ENCODE assay signal across 8 mouse cellular contexts in the genomic region with DNA sequence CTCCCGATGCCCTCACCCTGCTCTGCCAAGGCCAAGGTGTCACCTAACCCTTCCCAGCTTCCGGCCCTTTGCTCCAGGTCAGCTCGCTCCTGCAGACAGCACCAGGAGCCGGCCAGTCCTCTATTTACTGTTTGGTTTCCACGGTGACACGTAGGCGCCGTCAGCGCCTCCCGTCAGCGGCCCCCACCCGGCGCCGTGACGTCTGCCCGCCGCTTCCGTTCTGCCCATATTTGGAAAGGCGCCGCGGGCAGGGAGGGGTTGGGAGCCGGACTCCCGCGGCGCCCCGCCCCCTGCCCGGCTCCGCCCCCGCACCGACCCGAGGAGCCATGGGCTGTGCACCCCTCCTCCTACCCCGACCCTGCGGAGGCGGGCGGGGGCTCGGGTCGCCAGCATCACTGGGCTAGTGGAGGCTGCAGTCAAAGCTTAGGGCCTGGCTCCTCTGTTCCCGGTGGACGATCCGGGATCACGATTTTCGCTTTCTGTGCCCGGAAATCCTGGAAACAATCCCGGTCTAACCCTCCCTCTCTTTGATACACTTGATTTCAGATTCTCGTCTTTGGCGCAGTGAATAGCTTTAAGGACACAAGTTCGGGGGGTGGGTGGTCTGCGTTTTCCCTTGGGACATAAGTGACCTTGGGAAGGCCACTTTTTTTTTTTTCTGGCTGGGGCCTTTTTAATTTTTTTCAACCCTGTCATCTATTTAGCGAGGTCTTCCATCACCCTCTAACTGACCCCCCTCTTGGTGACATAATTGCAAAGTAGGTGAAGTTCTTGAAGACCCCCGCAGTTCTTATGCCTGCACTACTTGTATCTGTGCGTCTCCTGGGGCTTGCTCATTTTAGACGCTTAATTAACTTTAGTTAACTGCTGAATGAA. TPM values are rescaled to one million over a fixed set of nuclear protein-coding genes. Genes with fewer than 3 reads are reported as not detected.
DNase-seq lines count a peak whose midpoint lies in the region; ATAC-seq and TF ChIP-seq lines count a peak whose summit lies in the region.

No protein-coding gene starts in this region.

- TF ChIP-seq CTCF in bone marrow macrophage, adult 2 months (IDR thresholded peaks at IDR 0.05; ENCODE audit: low read depth, low read length), result no peak
- TF ChIP-seq CTCF in midbrain, postnatal 0 days (IDR thresholded peaks at IDR 0.05), result no peak

- H3K27me3 ChIP-seq in embryonic facial prominence, embryonic 15.5 days, result no peaks in the 10 kb centered on the region
- 0 out of 2 replicates have a peak, but pooled peaks cover 7% of the 10 kb centered on the region for H3K27me3 ChIP-seq in heart, embryonic 10.5 days (ENCODE audit: insufficient read depth, poor library complexity, severe bottlenecking)
- 0 out of 2 replicates have a peak, but pooled peaks cover 2% of the 10 kb centered on the region for H3K27me3 ChIP-seq in kidney, embryonic 15.5 days
- H3K27me3 ChIP-seq in limb, embryonic 15.5 days, result no peaks in the 10 kb centered on the region
- H3K27me3 ChIP-seq in midbrain, postnatal 0 days (ENCODE audit: insufficient read depth, low read length), result no peaks in the 10 kb centered on the region

- H3K27ac ChIP-seq in bone marrow macrophage, adult 2 months (ENCODE audit: insufficient read depth, low read depth, low read length), result peak overlapping the region; percentile 71
- peak overlapping the region; percentile 76 for H3K27ac ChIP-seq in embryonic facial prominence, embryonic 15.5 days (replicated peaks)
- H3K27ac ChIP-seq in heart, embryonic 10.5 days, result peak overlapping the region; percentile 93
- H3K27ac ChIP-seq in kidney, embryonic 15.5 days, result peak overlapping the region; percentile 63
- H3K27ac ChIP-seq in limb, embryonic 15.5 days, result peak overlapping the region; percentile 85
- H3K27ac ChIP-seq in midbrain, postnatal 0 days (ENCODE audit: low read depth, low read length), result peak overlapping the region; percentile 75

- ATAC-seq in embryonic facial prominence, embryonic 15.5 days (ENCODE audit: insufficient number of reproducible peaks, low FRiP score, low TSS enrichment, low read depth), result peak; percentile 95
- peak; percentile 96 for ATAC-seq in kidney, embryonic 15.5 days (replicated peaks; ENCODE audit: low FRiP score)
- ATAC-seq in limb, embryonic 15.5 days (ENCODE audit: insufficient number of reproducible peaks, low FRiP score, low TSS enrichment, low read depth), result peak; percentile 91
- ATAC-seq in midbrain, postnatal 0 days (ENCODE audit: low FRiP score), result peak; percentile 94

- DNase-seq in B cell, adult 2 months, result peak; percentile 98 to 99
- DNase-seq in heart, embryonic 10.5 days (ENCODE audit: low spot score), result peak; percentile 98
- peak; percentile 94 for DNase-seq in midbrain, postnatal 0 days (ENCODE audit: low spot score)
- peak; percentile 88 to 96 for DNase-seq in spleen, postnatal 10 days (ENCODE audit: low spot score in 2 of 2)

- no peaks in the 10 kb centered on the region for H3K9me3 ChIP-seq in embryonic facial prominence, embryonic 15.5 days (replicated peaks)
- no peaks in the 10 kb centered on the region for H3K9me3 ChIP-seq in heart, embryonic 10.5 days
- H3K9me3 ChIP-seq in kidney, embryonic 15.5 days (replicated peaks), result no peaks in the 10 kb centered on the region
- H3K9me3 ChIP-seq in limb, embryonic 15.5 days, result no peaks in the 10 kb centered on the region
- no peaks in the 10 kb centered on the region for H3K9me3 ChIP-seq in midbrain, postnatal 0 days (ENCODE audit: low read length)

- WGBS in embryonic facial prominence, embryonic 15.5 days, result under 1% methylated on average over 52 of the region's 52 CpGs
- WGBS in heart, embryonic 10.5 days, result under 1% methylated on average over 52 of the region's 52 CpGs
- WGBS in kidney, embryonic 15.5 days, result under 1% methylated on average over 50 of the region's 52 CpGs
- WGBS in limb, embryonic 15.5 days, result under 1% methylated on average over 51 of the region's 52 CpGs
- under 1% methylated on average over 44 of the region's 52 CpGs for WGBS in midbrain, postnatal 0 days

- peak overlapping the region; percentile 83 for H3K4me2 ChIP-seq in embryonic facial prominence, embryonic 15.5 days (replicated peaks)
- peak overlapping the region; percentile 84 for H3K4me2 ChIP-seq in kidney, embryonic 15.5 days
- peak overlapping the region; percentile 72 for H3K4me2 ChIP-seq in limb, embryonic 15.5 days
- peak overlapping the region; percentile 77 for H3K4me2 ChIP-seq in midbrain, postnatal 0 days (ENCODE audit: low read depth, low read length, poor library complexity, severe bottlenecking)

- no peak for TF ChIP-seq POLR2A in bone marrow macrophage, adult 2 months (IDR thresholded peaks at IDR 0.05; ENCODE audit: borderline replicate concordance, low read depth, low read length)

- H3K4me3 ChIP-seq in bone marrow macrophage, adult 2 months (ENCODE audit: insufficient read depth, low read length), result peak overlapping the region; percentile 87
- H3K4me3 ChIP-seq in embryonic facial prominence, embryonic 15.5 days (replicated peaks), result peak overlapping the region; percentile 66
- H3K4me3 ChIP-seq in heart, embryonic 10.5 days, result peak overlapping the region; percentile 70
- H3K4me3 ChIP-seq in kidney, embryonic 15.5 days (replicated peaks), result peak overlapping the region; percentile 59
- peak overlapping the region; percentile 63 for H3K4me3 ChIP-seq in limb, embryonic 15.5 days
- peak overlapping the region; percentile 60 for H3K4me3 ChIP-seq in midbrain, postnatal 0 days (ENCODE audit: low read depth, low read length)

- peaks cover 32% of the 10 kb centered on the region for H3K4me1 ChIP-seq in bone marrow macrophage, adult 2 months (ENCODE audit: control insufficient read depth, insufficient read depth, low read length)
- H3K4me1 ChIP-seq in embryonic facial prominence, embryonic 15.5 days, result peaks cover 25% of the 10 kb centered on the region
- peaks cover 27% of the 10 kb centered on the region; the same call in 1 of the 2 replicates for H3K4me1 ChIP-seq in heart, embryonic 10.5 days
- peaks cover 24% of the 10 kb centered on the region for H3K4me1 ChIP-seq in kidney, embryonic 15.5 days
- H3K4me1 ChIP-seq in limb, embryonic 15.5 days, result peaks cover 32% of the 10 kb centered on the region
- H3K4me1 ChIP-seq in midbrain, postnatal 0 days (ENCODE audit: insufficient read depth, low read length), result no peaks in the 10 kb centered on the region

- H3K36me3 ChIP-seq in embryonic facial prominence, embryonic 15.5 days, result no peaks in the 10 kb centered on the region
- no peaks in the 10 kb centered on the region for H3K36me3 ChIP-seq in heart, embryonic 10.5 days
- no peaks in the 10 kb centered on the region for H3K36me3 ChIP-seq in kidney, embryonic 15.5 days
- no peaks in the 10 kb centered on the region for H3K36me3 ChIP-seq in limb, embryonic 15.5 days
- H3K36me3 ChIP-seq in midbrain, postnatal 0 days (ENCODE audit: insufficient read depth, low read length), result no peaks in the 10 kb centered on the region

- peak overlapping the region; percentile 48 for H3K9ac ChIP-seq in embryonic facial prominence, embryonic 15.5 days
- peak overlapping the region; percentile 40 for H3K9ac ChIP-seq in kidney, embryonic 15.5 days
- peak overlapping the region; percentile 51 for H3K9ac ChIP-seq in limb, embryonic 15.5 days
- peak overlapping the region; percentile 77 for H3K9ac ChIP-seq in midbrain, postnatal 0 days (replicated peaks; ENCODE audit: low read length, poor library complexity, severe bottlenecking)

RNA-seq across cellular contexts. Expression of a gene that starts 12.4 kb away (rescaled TPM):
- 64.0 and 65.2 TPM in 2 replicates for polyA plus RNA-seq in bone marrow macrophage, adult 2 months (2012; ENCODE audit: insufficient read depth, insufficient read length, missing spikeins)
- 22.7 and 23.9 TPM in 2 replicates for polyA plus RNA-seq in embryonic facial prominence, embryonic 15.5 days (2015; fragmentation: Nextera tagmentation; extraction: Ambion mirVana)
- polyA plus RNA-seq in heart, embryonic 10.5 days (2016; fragmentation: Nextera tagmentation; extraction: Ambion mirVana), result 6.1 and 7.5 TPM in 2 replicates
- 3.5 and 3.8 TPM in 2 replicates for polyA plus RNA-seq in kidney, embryonic 15.5 days (2015; fragmentation: Nextera tagmentation; extraction: Ambion mirVana)
- 38.8 and 48.3 TPM in 2 replicates for polyA plus RNA-seq in limb, embryonic 15.5 days (2015; fragmentation: Nextera tagmentation; extraction: Ambion mirVana)
- 9.7 and 14.6 TPM in 2 replicates for total RNA-seq in midbrain, postnatal 0 days (2014; rRNA removed)
- 7.3 and 10.0 TPM in 2 replicates for polyA plus RNA-seq in midbrain, postnatal 0 days (2015; fragmentation: Nextera tagmentation; extraction: Ambion mirVana)

Comparison
In these comparisons a context has a peak if more than half of its experiments do, and no peak if none do; other contexts are left out.
1. Peak in every context shown above with its lines: DNase-seq, ATAC-seq, H3K4me3 ChIP-seq and H3K27ac ChIP-seq.